In genomic region chr5:110980576-110980975, GRCm38 (mm10) we compare ENCODE assay signal across 8 mouse cellular contexts.
DNase-seq lines count a peak whose midpoint lies in the region; ATAC-seq lines count a peak whose summit lies in the region.

No protein-coding gene starts in this region.

- H3K27me3 ChIP-seq in embryonic facial prominence, embryonic 11.5 days (ENCODE audit: control insufficient read depth, insufficient read depth, low read length), result no peaks in the 10 kb centered on the region
- no peaks in the 10 kb centered on the region for H3K27me3 ChIP-seq in hindbrain, embryonic 16.5 days (replicated peaks; ENCODE audit: control insufficient read depth, insufficient read depth, low read length)
- H3K27me3 ChIP-seq in midbrain, embryonic 16.5 days (ENCODE audit: control insufficient read depth, insufficient read depth, low read depth, low read length), result no peaks in the 10 kb centered on the region; the same call in 1 of the 2 replicates

- no peaks in the 10 kb centered on the region for H3K9me3 ChIP-seq in embryonic facial prominence, embryonic 11.5 days (replicated peaks; ENCODE audit: control insufficient read depth, low read length)
- no peaks in the 10 kb centered on the region for H3K9me3 ChIP-seq in hindbrain, embryonic 16.5 days (ENCODE audit: control insufficient read depth, low read length)
- no peaks in the 10 kb centered on the region for H3K9me3 ChIP-seq in midbrain, embryonic 16.5 days (replicated peaks; ENCODE audit: control insufficient read depth, low read length, poor library complexity, severe bottlenecking)

- peaks cover 4% of the 10 kb centered on the region; the same call in 1 of the 2 replicates for H3K4me1 ChIP-seq in embryonic facial prominence, embryonic 11.5 days (ENCODE audit: control insufficient read depth, insufficient read depth, low read length)
- H3K4me1 ChIP-seq in hindbrain, embryonic 16.5 days (ENCODE audit: control insufficient read depth, insufficient read depth, low read depth, low read length), result peaks cover 25% of the 10 kb centered on the region
- peaks cover 34% of the 10 kb centered on the region for H3K4me1 ChIP-seq in midbrain, embryonic 16.5 days (ENCODE audit: control insufficient read depth, insufficient read depth, low read length)

- peak overlapping the region; percentile 70 for H3K4me3 ChIP-seq in embryonic facial prominence, embryonic 11.5 days (ENCODE audit: low read depth, low read length)
- H3K4me3 ChIP-seq in hindbrain, embryonic 16.5 days (ENCODE audit: low read length), result peak overlapping the region; percentile 57
- H3K4me3 ChIP-seq in midbrain, embryonic 16.5 days (ENCODE audit: low read depth, low read length), result peak overlapping the region; percentile 58

- no peak for ATAC-seq in embryonic facial prominence, embryonic 11.5 days (replicated peaks; ENCODE audit: insufficient number of reproducible peaks, low FRiP score, low TSS enrichment, low read depth)
- ATAC-seq in hindbrain, embryonic 16.5 days, result no peak
- ATAC-seq in midbrain, embryonic 16.5 days, result no peak

- H3K4me2 ChIP-seq in embryonic facial prominence, embryonic 11.5 days (ENCODE audit: low read depth, low read length), result peak overlapping the region; percentile 96
- H3K4me2 ChIP-seq in hindbrain, embryonic 16.5 days (ENCODE audit: low read length), result peak overlapping the region; percentile 84
- H3K4me2 ChIP-seq in midbrain, embryonic 16.5 days (ENCODE audit: low read length), result peak overlapping the region; percentile 66

- H3K9ac ChIP-seq in embryonic facial prominence, embryonic 11.5 days (replicated peaks; ENCODE audit: low read length), result peak overlapping the region; percentile 78; the same call in 1 of the 2 replicates
- H3K9ac ChIP-seq in hindbrain, embryonic 16.5 days (ENCODE audit: low read depth, low read length), result peak overlapping the region; percentile 72
- H3K9ac ChIP-seq in midbrain, embryonic 16.5 days (ENCODE audit: low read depth, low read length), result peak overlapping the region; percentile 85

- no peak overlapping the region for H3K27ac ChIP-seq in embryonic facial prominence, embryonic 11.5 days (replicated peaks; ENCODE audit: low read depth, low read length)
- peak overlapping the region; percentile 94 for H3K27ac ChIP-seq in hindbrain, embryonic 16.5 days (ENCODE audit: low read depth, low read length)
- peak overlapping the region; percentile 89 for H3K27ac ChIP-seq in midbrain, embryonic 16.5 days (ENCODE audit: low read length)

- DNase-seq in kidney, adult 9 months, result peak; percentile 9
- no peak for DNase-seq in kidney, adult 11 months
- peak; percentile 19 for DNase-seq in embryonic facial prominence, embryonic 11.5 days (ENCODE audit: low spot score)
- DNase-seq in layer of hippocampus, adult 9-10 months (ENCODE audit: low spot score), result no peak
- no peak for DNase-seq in yolk sac, embryonic 10.5 days (ENCODE audit: low spot score)
- DNase-seq in adrenal gland, postnatal 14 days, result no peak

- WGBS in embryonic facial prominence, embryonic 11.5 days, result 44% methylated on average over 5 of the region's 5 CpGs
- WGBS in hindbrain, embryonic 16.5 days, result 33% methylated on average over 5 of the region's 5 CpGs
- WGBS in midbrain, embryonic 16.5 days, result 34% methylated on average over 5 of the region's 5 CpGs

- no peaks in the 10 kb centered on the region for H3K36me3 ChIP-seq in embryonic facial prominence, embryonic 11.5 days (replicated peaks; ENCODE audit: control insufficient read depth, insufficient read depth, low read depth, low read length)
- H3K36me3 ChIP-seq in hindbrain, embryonic 16.5 days (ENCODE audit: control insufficient read depth, insufficient read depth, low read length), result no peaks in the 10 kb centered on the region
- H3K36me3 ChIP-seq in midbrain, embryonic 16.5 days (ENCODE audit: control insufficient read depth, insufficient read depth, low read length), result no peaks in the 10 kb centered on the region

Comparison
In these comparisons a context has a peak if more than half of its experiments do, and no peak if none do; other contexts are left out.
1. DNase-seq: peak in kidney, adult 9 months (single experiment) and embryonic facial prominence, embryonic 11.5 days (single experiment); none in kidney, adult 11 months (single experiment), layer of hippocampus, adult 9-10 months (single experiment), yolk sac, embryonic 10.5 days (single experiment) and adrenal gland, postnatal 14 days (single experiment).
2. Peak in every context shown above with its lines, with median percentiles within 50 percentile points of each other: H3K4me2 ChIP-seq, H3K4me3 ChIP-seq and H3K9ac ChIP-seq.